Mouse (Mus musculus) gastrocnemius, postnatal 36 days (tissue): ENCODE results near the gene F11r. TPM values are rescaled to one million over a fixed set of nuclear protein-coding genes. Genes with fewer than 3 reads are reported as not detected.

ENCODE experiments used
- DNase-seq, 2 experiments: peaks; one replicate each; pipeline ENCODE4 v3.0.0; 2022
- intact Hi-C: fragments of 180-260 bp; cut with DNase I; formaldehyde crosslinking; loops from one replicate; pipeline ENCODE4 v1.15.1; 2025
- total RNA-seq, 2 experiments: library from RNA; stranded (reverse); gene quantifications; 2 replicates each; pipeline ENCODE4 v1.2.3; 2021

The F11r gene
- total RNA-seq, 2 experiments from 2014 or later: 4.9 to 5.4 TPM

GRCm38 (mm10) chr1:171435288-171435814, 2.0 kb upstream of the F11r start:
- intact Hi-C loops: no loop called here
- no peak for DNase-seq

- DNase-seq: no peak
- intact Hi-C loops: no loop called here
Observed at GRCm38 (mm10) chr1:171435974-171436373, 1.4 kb upstream of the F11r start.

GRCm38 (mm10) chr1:171438014-171438670, 807 bp downstream of the F11r start:
- DNase-seq: no peak
- intact Hi-C loops: no loop called here

- no peak for DNase-seq
- intact Hi-C loops: no loop called here
Observed at GRCm38 (mm10) chr1:171439072-171439471, 1.7 kb downstream of the F11r start.

GRCm38 (mm10) chr1:171440025-171440725, 2.8 kb downstream of the F11r start:
- intact Hi-C loops: no loop called here
- peak; percentile 40 for DNase-seq

- no peak for DNase-seq
- intact Hi-C loops: no loop called here
Observed at GRCm38 (mm10) chr1:171441466-171442412, 4.4 kb downstream of the F11r start.

- intact Hi-C loops: no loop called here
- DNase-seq: no peak
Observed at GRCm38 (mm10) chr1:171442413-171442760, 5.1 kb downstream of the F11r start.

GRCm38 (mm10) chr1:171445050-171445449, 7.7 kb downstream of the F11r start:
- intact Hi-C loops: no loop called here
- DNase-seq: no peak

GRCm38 (mm10) chr1:171446854-171447253, 9.5 kb downstream of the F11r start:
- no peak for DNase-seq
- intact Hi-C loops: no loop called here

GRCm38 (mm10) chr1:171447692-171448091, 10.4 kb downstream of the F11r start:
- DNase-seq: no peak
- intact Hi-C loops: no loop called here

GRCm38 (mm10) chr1:171450062-171450461, 12.7 kb downstream of the F11r start:
- no peak for DNase-seq
- intact Hi-C loops: no loop called here

GRCm38 (mm10) chr1:171451001-171451400, 13.7 kb downstream of the F11r start:
- intact Hi-C loops: no loop called here

GRCm38 (mm10) chr1:171452522-171452921, 15.2 kb downstream of the F11r start:
- intact Hi-C loops: no loop called here
- DNase-seq: no peak

More at GRCm38 (mm10) chr1:171451001-171451400, 13.7 kb downstream of the F11r start:
- no peak for DNase-seq

GRCm38 (mm10) chr1:171452923-171453322, 15.6 kb downstream of the F11r start:
- intact Hi-C loops: no loop called here

GRCm38 (mm10) chr1:171454926-171455325, 17.6 kb downstream of the F11r start:
- intact Hi-C loops: no loop called here
- DNase-seq: no peak

More at GRCm38 (mm10) chr1:171452923-171453322, 15.6 kb downstream of the F11r start:
- no peak for DNase-seq

GRCm38 (mm10) chr1:171457568-171457967, 20.2 kb downstream of the F11r start:
- DNase-seq: no peak
- intact Hi-C loops: no loop called here

GRCm38 (mm10) chr1:171459791-171460190, 22.5 kb downstream of the F11r start:
- no peak for DNase-seq
- intact Hi-C loops: no loop called here

- DNase-seq: no peak
- intact Hi-C loops: no loop called here
Observed at GRCm38 (mm10) chr1:171460551-171461503, 23.5 kb downstream of the F11r start.

GRCm38 (mm10) chr1:171463133-171463532, 25.8 kb downstream of the F11r start:
- intact Hi-C loops: no loop called here
- no peak for DNase-seq
